Mouse (Mus musculus): ENCODE measurements around the gene Klf16.
"Not testable (repeated sequence)": the region's sequence is repeated elsewhere in the genome, so short reads cannot be mapped to it uniquely, and the experiment has no call there.

Gene Klf16

GRCm38 (mm10) chr10:80606306-80606705 lies 29.2 kb upstream of the Klf16 start:
- DNase-seq (ENCODE audit: low spot score), result no peak

- not testable (repeated sequence) for DNase-seq (ENCODE audit: low spot score)
Observed at GRCm38 (mm10) chr10:80605721-80606120, 28.6 kb upstream of the Klf16 start, which contains the start of gene Gm49322. Gene Gm49322, plus strand, starts transcription at chr10:80606021.

GRCm38 (mm10) chr10:80604988-80605387 lies 27.9 kb upstream of the Klf16 start:
- no peak for DNase-seq (ENCODE audit: low spot score)

- no peak for DNase-seq (ENCODE audit: low spot score)
Observed at GRCm38 (mm10) chr10:80604001-80604509, 26.9 kb upstream of the Klf16 start.

- DNase-seq (ENCODE audit: low spot score), result no peak
Observed at GRCm38 (mm10) chr10:80603364-80603763, 26.2 kb upstream of the Klf16 start.

- DNase-seq (ENCODE audit: low spot score), result peak; percentile 96
Observed at GRCm38 (mm10) chr10:80602698-80603325, 25.7 kb upstream of the Klf16 start, which contains the start of the genes Scamp4 and Adat3. Gene Scamp4, plus strand, starts transcription at chr10:80602872. Gene Adat3, plus strand, starts transcription at chr10:80602880.

GRCm38 (mm10) chr10:80596318-80596717 lies 19.2 kb upstream of the Klf16 start:
- DNase-seq (ENCODE audit: low spot score), result no peak

- peak; percentile 96 for DNase-seq (ENCODE audit: low spot score)
Observed at GRCm38 (mm10) chr10:80589879-80590854, 13.0 kb upstream of the Klf16 start, which contains the start of gene Abhd17a. Gene Abhd17a, minus strand, starts transcription at chr10:80590341.

- no peak for DNase-seq (ENCODE audit: low spot score)
Observed at GRCm38 (mm10) chr10:80589127-80589878, 12.2 kb upstream of the Klf16 start.

GRCm38 (mm10) chr10:80587305-80587657 lies 10.2 kb upstream of the Klf16 start:
- DNase-seq (ENCODE audit: low spot score), result peak; percentile 39

GRCm38 (mm10) chr10:80586407-80587304 lies 9.5 kb upstream of the Klf16 start:
- DNase-seq (ENCODE audit: low spot score), result peak; percentile 21

- no peak for DNase-seq (ENCODE audit: low spot score)
Observed at GRCm38 (mm10) chr10:80585581-80585980, 8.5 kb upstream of the Klf16 start.

- DNase-seq (ENCODE audit: low spot score), result peak; percentile 20
Observed at GRCm38 (mm10) chr10:80584642-80585552, 7.8 kb upstream of the Klf16 start.

GRCm38 (mm10) chr10:80584045-80584488 lies 6.9 kb upstream of the Klf16 start:
- DNase-seq (ENCODE audit: low spot score), result peak; percentile 33

GRCm38 (mm10) chr10:80583047-80583446 lies 5.9 kb upstream of the Klf16 start:
- no peak for DNase-seq (ENCODE audit: low spot score)

- peak; percentile 70 for DNase-seq (ENCODE audit: low spot score)
Observed at GRCm38 (mm10) chr10:80578911-80579310, 1.8 kb upstream of the Klf16 start.

- DNase-seq (ENCODE audit: low spot score), result peak; percentile 86
Observed at GRCm38 (mm10) chr10:80578131-80578750, 1.1 kb upstream of the Klf16 start.

GRCm38 (mm10) chr10:80576351-80577194 lies 548 bp downstream of the Klf16 start:
- DNase-seq (ENCODE audit: low spot score), result peak; percentile 56

Measured in layer of hippocampus, adult 11-12 months (tissue).